Mouse (Mus musculus) splenic B cell, adult 2 months (primary cell): ENCODE results near the gene Kynu.

Source experiments
- DNase-seq: peaks from one replicate; pipeline ENCODE4 v3.0.0-alpha.2; 2011; ENCODE audit warnings: low read depth, low spot score
- H3K27me3 ChIP-seq: 2 replicates; pipeline ENCODE4 v1.6.1; 2012; ENCODE audit warnings: mild to moderate bottlenecking, low read length, moderate library complexity, mixed read lengths; ENCODE audit not compliant: control insufficient read depth, poor library complexity, insufficient read depth, severe bottlenecking
- H3K36me3 ChIP-seq: 2 replicates; pipeline ENCODE4 v1.6.1; 2012; ENCODE audit warnings: mild to moderate bottlenecking, low read length, moderate library complexity, mixed read lengths; ENCODE audit not compliant: control insufficient read depth, poor library complexity, insufficient read depth, severe bottlenecking

Kynu gene

GRCm38 (mm10) chr2:43695635-43696034 lies 140.5 kb downstream of the Kynu start:
- Histone ChIP-seq H3K36me3 (no peaks in the 10 kb centered on the region), H3K27me3 (no peaks in the 10 kb centered on the region)
- no peak for DNase-seq

GRCm38 (mm10) chr2:43712611-43713138 lies 157.5 kb downstream of the Kynu start:
- no peaks in the 10 kb centered on the region for H3K27me3 ChIP-seq
- DNase-seq = no peak
- no peaks in the 10 kb centered on the region for H3K36me3 ChIP-seq

GRCm38 (mm10) chr2:43722446-43723103 lies 167.4 kb downstream of the Kynu start:
- Histone ChIP-seq H3K27me3 (no peaks in the 10 kb centered on the region), H3K36me3 (no peaks in the 10 kb centered on the region)
- DNase-seq = peak; percentile 84

GRCm38 (mm10) chr2:43723104-43723541 lies 168.0 kb downstream of the Kynu start:
- no peaks in the 10 kb centered on the region for H3K36me3 ChIP-seq
- DNase-seq = peak; percentile 11

GRCm38 (mm10) chr2:43727181-43727580 lies 172.1 kb downstream of the Kynu start:
- Histone ChIP-seq H3K27me3 (no peaks in the 10 kb centered on the region), H3K36me3 (no peaks in the 10 kb centered on the region)
- DNase-seq = no peak

More at GRCm38 (mm10) chr2:43723104-43723541, 168.0 kb downstream of the Kynu start:
- H3K27me3 ChIP-seq = no peaks in the 10 kb centered on the region

- DNase-seq = peak; percentile 87
- Histone ChIP-seq H3K27me3 (no peaks in the 10 kb centered on the region), H3K36me3 (no peaks in the 10 kb centered on the region)
These were observed 172.6 kb downstream of the Kynu start for GRCm38 (mm10) chr2:43727693-43728092.

- DNase-seq = no peak
- H3K27me3 ChIP-seq = no peaks in the 10 kb centered on the region
- H3K36me3 ChIP-seq = no peaks in the 10 kb centered on the region
These were observed 173.7 kb downstream of the Kynu start for GRCm38 (mm10) chr2:43728831-43729230.
